Mouse (Mus musculus) lung, adult 18-20 months (tissue): ENCODE results near the gene Atoh7.

ENCODE experiments used
- DNase-seq, 2 experiments: peaks; one replicate each; pipeline ENCODE4 v3.0.0; 2022; ENCODE audit warnings: mixed read lengths in 2 of 2

Gene Atoh7

GRCm38 (mm10) chr10:63099941-63100562, 601 bp downstream of the Atoh7 start:
- DNase-seq: no peak

- no peak for DNase-seq
Observed at GRCm38 (mm10) chr10:63100657-63101056, 1.2 kb downstream of the Atoh7 start.

GRCm38 (mm10) chr10:63113027-63113604, 13.7 kb downstream of the Atoh7 start:
- DNase-seq: no peak

- no peak for DNase-seq
Observed at GRCm38 (mm10) chr10:63113716-63114360, 14.4 kb downstream of the Atoh7 start.

GRCm38 (mm10) chr10:63115881-63116280, 16.4 kb downstream of the Atoh7 start:
- DNase-seq: no peak

GRCm38 (mm10) chr10:63116376-63116775, 16.9 kb downstream of the Atoh7 start:
- no peak for DNase-seq

GRCm38 (mm10) chr10:63117583-63117982, 18.1 kb downstream of the Atoh7 start:
- DNase-seq: no peak

- no peak for DNase-seq
Observed at GRCm38 (mm10) chr10:63119916-63120315, 20.5 kb downstream of the Atoh7 start.

- DNase-seq: no peak
Observed at GRCm38 (mm10) chr10:63121961-63122360, 22.5 kb downstream of the Atoh7 start.

- peak; percentile 23 to 27 for DNase-seq
Observed at GRCm38 (mm10) chr10:63122516-63122915, 23.1 kb downstream of the Atoh7 start.

GRCm38 (mm10) chr10:63123141-63123540, 23.7 kb downstream of the Atoh7 start:
- no peak for DNase-seq

- DNase-seq: no peak
Observed at GRCm38 (mm10) chr10:63124016-63124415, 24.6 kb downstream of the Atoh7 start.

GRCm38 (mm10) chr10:63125343-63125742, 25.9 kb downstream of the Atoh7 start:
- no peak for DNase-seq

- DNase-seq: no peak
Observed at GRCm38 (mm10) chr10:63126116-63126515, 26.7 kb downstream of the Atoh7 start.

- no peak for DNase-seq
Observed at GRCm38 (mm10) chr10:63127156-63127555, 27.7 kb downstream of the Atoh7 start.

- DNase-seq: peak in 1 of 2 experiments; percentile 7
Observed at GRCm38 (mm10) chr10:63128256-63128655, 28.8 kb downstream of the Atoh7 start.

GRCm38 (mm10) chr10:63130500-63130899, 31.0 kb downstream of the Atoh7 start:
- DNase-seq: no peak

- DNase-seq: no peak
Observed at GRCm38 (mm10) chr10:63132356-63132755, 32.9 kb downstream of the Atoh7 start.

- no peak for DNase-seq
Observed at GRCm38 (mm10) chr10:63133326-63133725, 33.9 kb downstream of the Atoh7 start.

GRCm38 (mm10) chr10:63135680-63136079, 36.2 kb downstream of the Atoh7 start:
- DNase-seq: no peak

- DNase-seq: no peak
Observed at GRCm38 (mm10) chr10:63136436-63136835, 37.0 kb downstream of the Atoh7 start.

- DNase-seq: no peak
Observed at GRCm38 (mm10) chr10:63142660-63143059, 43.2 kb downstream of the Atoh7 start.
